Mouse (Mus musculus) neural tube, embryonic 11.5 days (tissue): ENCODE measurements around the gene Foxd1. TPM values are rescaled to one million over a fixed set of nuclear protein-coding genes. Genes with fewer than 3 reads are reported as not detected.

Experiments used
- ATAC-seq: fragments of 200-750 bp; cut with Nextera tagmentation; 2 replicates; pipeline ENCODE4 v1.8.0; 2017; ENCODE audit warnings: moderate number of reproducible peaks, mild to moderate bottlenecking, moderate TSS enrichment, moderate library complexity; ENCODE audit not compliant: insufficient read depth, low FRiP score, low TSS enrichment
- DNase-seq: peaks from one replicate; pipeline ENCODE4 v3.0.0-alpha.2; 2015; ENCODE audit warnings: low spot score
- H3K27ac ChIP-seq: fragments of 300-500 bp; sonication (generic); 2 replicates; pipeline ENCODE4 v1.5.1; 2014; ENCODE audit warnings: low read depth, mild to moderate bottlenecking, low read length
- H3K27me3 ChIP-seq: fragments of 300-500 bp; sonication (generic); 2 replicates; pipeline ENCODE4 v1.6.1; 2014; ENCODE audit warnings: mild to moderate bottlenecking, low read length, mixed read lengths; ENCODE audit not compliant: control insufficient read depth, insufficient read depth
- H3K36me3 ChIP-seq: fragments of 300-500 bp; sonication (generic); 2 replicates; pipeline ENCODE4 v1.6.1; 2014; ENCODE audit warnings: mild to moderate bottlenecking, low read length, moderate library complexity, mixed read lengths; ENCODE audit not compliant: control insufficient read depth, insufficient read depth
- H3K4me1 ChIP-seq: fragments of 300-500 bp; sonication (generic); 2 replicates; pipeline ENCODE4 v1.6.1; 2014; ENCODE audit warnings: low read length, mixed read lengths; ENCODE audit not compliant: control insufficient read depth, insufficient read depth
- H3K4me2 ChIP-seq: fragments of 300-500 bp; sonication (generic); 2 replicates; pipeline ENCODE4 v1.6.1; 2014; ENCODE audit warnings: low read depth, mild to moderate bottlenecking, moderate library complexity
- H3K4me3 ChIP-seq: fragments of 300-500 bp; sonication (generic); 2 replicates; pipeline ENCODE4 v1.5.1; 2014; ENCODE audit warnings: low read depth, low read length
- H3K9ac ChIP-seq: fragments of 300-500 bp; sonication (generic); 2 replicates; pipeline ENCODE4 v1.6.1; 2014; ENCODE audit warnings: mild to moderate bottlenecking, low read length
- H3K9me3 ChIP-seq: fragments of 300-500 bp; sonication (generic); 2 replicates; pipeline ENCODE4 v1.6.1; 2016; ENCODE audit warnings: low read length; ENCODE audit not compliant: control insufficient read depth
- WGBS: fragments of 180-500 bp; shearing (Covaris S2); extraction: QIAGEN DNeasy Blood & Tissue Kit; methylation state at CpG from one replicate; pipeline ENCODE4 v1.1.7; 2014; 5-methylcytosine and 5-hydroxymethylcytosine counted together
- polyA plus RNA-seq: library from polyadenylated mRNA; unstranded; fragments of >200 nt; fragmentation: Nextera tagmentation; extraction: Ambion mirVana; gene quantifications from 2 replicates; pipeline ENCODE4 v1.2.1, GENCODE M21; 2014

Foxd1 gene
- 5.5 and 7.2 TPM in 2 replicates for polyA plus RNA-seq

- Histone ChIP-seq H3K27me3 (peaks cover 86% of the 10 kb centered on the region), H3K9me3 (no peaks in the 10 kb centered on the region), H3K4me2 (peak within 1 kb of the TSS; percentile 65), H3K9ac (peak within 1 kb of the TSS; percentile 76), H3K4me3 (peak within 1 kb of the TSS; percentile 61), H3K36me3 (no peaks in the 10 kb centered on the region), H3K27ac (peak within 1 kb of the TSS; percentile 60), H3K4me1 (peaks cover 10% of the 10 kb centered on the region)
- DNase-seq (peak; percentile 80), ATAC-seq (peak; percentile 87)
- 0% methylated on average over 55 of the region's 76 CpGs for WGBS
These were observed at the start of gene Foxd1 for GRCm38 (mm10) chr13:98354090-98354801. Gene Foxd1 (plus strand): TSS chr13:98354242.

GRCm38 (mm10) chr13:98305257-98305656 is 48.8 kb upstream of the Foxd1 start:
- no peaks in the 10 kb centered on the region for H3K9me3 ChIP-seq
- H3K36me3 ChIP-seq = no peaks in the 10 kb centered on the region; the same call in 1 of the 2 replicates
- no peak overlapping the region for H3K9ac ChIP-seq
- no peak overlapping the region for H3K4me2 ChIP-seq
- no peak for DNase-seq
- H3K27me3 ChIP-seq = no peaks in the 10 kb centered on the region
- WGBS = 85% methylated on average over 9 of the region's 9 CpGs
- H3K27ac ChIP-seq = no peak overlapping the region
- no peaks in the 10 kb centered on the region for H3K4me1 ChIP-seq
- H3K4me3 ChIP-seq = no peak overlapping the region
- no peak for ATAC-seq

GRCm38 (mm10) chr13:98306393-98306792 is 47.6 kb upstream of the Foxd1 start:
- Histone ChIP-seq H3K9ac (no peak overlapping the region), H3K27ac (no peak overlapping the region), H3K4me2 (no peak overlapping the region), H3K4me1 (no peaks in the 10 kb centered on the region), H3K9me3 (no peaks in the 10 kb centered on the region), H3K27me3 (no peaks in the 10 kb centered on the region), H3K36me3 (no peaks in the 10 kb centered on the region; the same call in 1 of the 2 replicates), H3K4me3 (no peak overlapping the region)
- DNase-seq (no peak), ATAC-seq (no peak)
- 47% methylated on average over 5 of the region's 5 CpGs for WGBS

- WGBS = 58% methylated on average over 14 of the region's 14 CpGs
- no peak for ATAC-seq
- Histone ChIP-seq H3K27me3 (no peaks in the 10 kb centered on the region), H3K9ac (no peak overlapping the region), H3K9me3 (no peaks in the 10 kb centered on the region), H3K4me1 (no peaks in the 10 kb centered on the region), H3K27ac (no peak overlapping the region), H3K4me2 (no peak overlapping the region), H3K36me3 (peaks cover 4% of the 10 kb centered on the region), H3K4me3 (no peak overlapping the region)
- DNase-seq = no peak
These were observed 47.1 kb upstream of the Foxd1 start for GRCm38 (mm10) chr13:98306852-98307475.

GRCm38 (mm10) chr13:98308004-98308403 is 46.0 kb upstream of the Foxd1 start:
- Histone ChIP-seq H3K27ac (no peak overlapping the region), H3K4me2 (no peak overlapping the region), H3K9ac (no peak overlapping the region), H3K4me3 (no peak overlapping the region), H3K9me3 (no peaks in the 10 kb centered on the region), H3K4me1 (no peaks in the 10 kb centered on the region), H3K27me3 (no peaks in the 10 kb centered on the region), H3K36me3 (peaks cover 7% of the 10 kb centered on the region)
- 91% methylated on average over 5 of the region's 5 CpGs for WGBS
- ATAC-seq (no peak), DNase-seq (no peak)

GRCm38 (mm10) chr13:98308724-98309123 is 45.3 kb upstream of the Foxd1 start:
- H3K36me3 ChIP-seq = peaks cover 7% of the 10 kb centered on the region
- H3K27me3 ChIP-seq = no peaks in the 10 kb centered on the region
- H3K4me3 ChIP-seq = no peak overlapping the region
- H3K4me2 ChIP-seq = no peak overlapping the region
- H3K9me3 ChIP-seq = no peaks in the 10 kb centered on the region
- no peaks in the 10 kb centered on the region for H3K4me1 ChIP-seq
- ATAC-seq (no peak), DNase-seq (no peak)
- H3K27ac ChIP-seq = no peak overlapping the region
- H3K9ac ChIP-seq = no peak overlapping the region
- 83% methylated on average over 4 of the region's 4 CpGs for WGBS

GRCm38 (mm10) chr13:98311597-98311996 is 42.4 kb upstream of the Foxd1 start:
- ATAC-seq (no peak), DNase-seq (no peak)
- Histone ChIP-seq H3K9ac (no peak overlapping the region), H3K4me2 (no peak overlapping the region), H3K27ac (no peak overlapping the region), H3K9me3 (no peaks in the 10 kb centered on the region), H3K27me3 (no peaks in the 10 kb centered on the region), H3K36me3 (peaks cover 7% of the 10 kb centered on the region), H3K4me1 (peaks cover 4% of the 10 kb centered on the region; the same call in 1 of the 2 replicates), H3K4me3 (no peak overlapping the region)
- 94% methylated on average over 5 of the region's 5 CpGs for WGBS

GRCm38 (mm10) chr13:98313631-98314030 is 40.4 kb upstream of the Foxd1 start:
- H3K36me3 ChIP-seq = peaks cover 7% of the 10 kb centered on the region
- no peak for DNase-seq
- peaks cover 4% of the 10 kb centered on the region; the same call in 1 of the 2 replicates for H3K4me1 ChIP-seq
- no peak overlapping the region for H3K4me2 ChIP-seq
- no peak overlapping the region for H3K27ac ChIP-seq
- H3K9me3 ChIP-seq = no peaks in the 10 kb centered on the region
- WGBS = 82% methylated on average over 7 of the region's 7 CpGs
- no peaks in the 10 kb centered on the region for H3K27me3 ChIP-seq
- H3K4me3 ChIP-seq = no peak overlapping the region
- ATAC-seq = no peak
- H3K9ac ChIP-seq = no peak overlapping the region

- Histone ChIP-seq H3K27me3 (no peaks in the 10 kb centered on the region), H3K27ac (no peak overlapping the region), H3K36me3 (peaks cover 7% of the 10 kb centered on the region), H3K4me2 (peak overlapping the region; percentile 72; the same call in 1 of the 2 replicates), H3K4me3 (no peak overlapping the region), H3K9ac (no peak overlapping the region), H3K9me3 (no peaks in the 10 kb centered on the region), H3K4me1 (peaks cover 4% of the 10 kb centered on the region; the same call in 1 of the 2 replicates)
- WGBS = 78% methylated on average over 4 of the region's 4 CpGs
- no peak for ATAC-seq
- DNase-seq = no peak
These were observed 38.9 kb upstream of the Foxd1 start for GRCm38 (mm10) chr13:98315124-98315523.
